Mouse (Mus musculus) small intestine, adult 2 months (tissue): ENCODE data around the gene Dnaaf1. TPM values are rescaled to one million over a fixed set of nuclear protein-coding genes. Genes with fewer than 3 reads are reported as not detected.

Experiments
- H3K27ac ChIP-seq: fragments of 200-500 bp; 2 replicates; pipeline ENCODE4 v1.5.1; 2012; ENCODE audit warnings: low read depth, low read length, control low read depth, inconsistent platforms; ENCODE audit not compliant: insufficient read depth
- H3K27me3 ChIP-seq: fragments of 200-500 bp; 2 replicates; pipeline ENCODE4 v1.6.1; 2012; ENCODE audit warnings: mild to moderate bottlenecking, moderate library complexity, low read length, inconsistent platforms; ENCODE audit not compliant: control insufficient read depth, insufficient read depth
- H3K36me3 ChIP-seq: fragments of 200-500 bp; 2 replicates; pipeline ENCODE4 v1.6.1; 2012; ENCODE audit warnings: mild to moderate bottlenecking, low read length, control low read depth, inconsistent platforms; ENCODE audit not compliant: control insufficient read depth, insufficient read depth
- H3K4me1 ChIP-seq: fragments of 200-500 bp; 2 replicates; pipeline ENCODE4 v1.6.1; 2012; ENCODE audit warnings: low read length, inconsistent platforms, mixed read lengths; ENCODE audit not compliant: control insufficient read depth, insufficient read depth, insufficient read length
- H3K4me3 ChIP-seq: fragments of 200-500 bp; 2 replicates; pipeline ENCODE4 v1.5.1; 2012; ENCODE audit warnings: low read depth, mild to moderate bottlenecking, control low read depth, inconsistent platforms, low read length, moderate library complexity
- CTCF ChIP-seq: fragments of 200-500 bp; IDR thresholded peaks from 2 replicates; pipeline ENCODE4 v1.5.1; 2012; ENCODE audit warnings: low read depth, mild to moderate bottlenecking, control low read depth, inconsistent platforms, low read length, moderate library complexity, mixed read lengths; ENCODE audit not compliant: insufficient replicate concordance, insufficient read length; ENCODE audit errors: extremely low read depth
- POLR2A ChIP-seq: fragments of 200-500 bp; IDR thresholded peaks from 2 replicates; pipeline ENCODE4 v1.6.1; 2012; ENCODE audit warnings: low read depth, mild to moderate bottlenecking, control low read depth, inconsistent platforms, low read length, moderate library complexity
- WGBS: fragments of 180-500 bp; shearing (Covaris S2); methylation state at CpG from one replicate; pipeline ENCODE4 v1.1.7; 2018; 5-methylcytosine and 5-hydroxymethylcytosine counted together
- polyA plus RNA-seq: library from polyadenylated mRNA; depleted of rRNA; stranded (reverse); fragments of >200 nt; gene quantifications from 2 replicates; pipeline ENCODE4 v1.2.3, GENCODE M21; 2012

The Dnaaf1 gene
- polyA plus RNA-seq, 1 experiment: 9.4 TPM

DNA sequence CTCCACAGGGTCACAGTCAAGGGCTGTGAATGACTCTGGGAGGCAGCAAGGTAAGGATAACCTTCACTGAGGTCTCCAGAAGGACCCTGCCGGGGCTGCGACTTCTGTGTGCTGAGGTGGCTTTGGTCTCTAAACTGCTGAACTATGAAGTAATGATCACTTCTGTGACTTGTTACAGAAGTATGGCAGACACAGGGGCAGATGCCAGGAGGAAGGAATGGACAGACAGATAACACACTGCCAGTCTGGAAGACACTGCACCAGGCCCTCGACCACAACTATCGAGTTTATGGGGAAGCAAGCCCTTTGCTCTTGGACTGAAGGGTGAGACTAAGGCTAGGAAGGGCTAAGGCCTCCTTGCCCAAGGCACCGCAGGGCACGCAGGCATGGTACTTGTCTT is 3.9 kb upstream of the Dnaaf1 start:
- H3K4me3 ChIP-seq: no peak overlapping the region
- H3K27me3 ChIP-seq: no peaks in the 10 kb centered on the region
- peaks cover 5% of the 10 kb centered on the region for H3K4me1 ChIP-seq
- H3K27ac ChIP-seq: no peak overlapping the region
- 74% methylated on average over 6 of the region's 6 CpGs for WGBS
- H3K36me3 ChIP-seq: peaks cover 11% of the 10 kb centered on the region
- no peak for TF ChIP-seq CTCF
- no peak for TF ChIP-seq POLR2A

DNA sequence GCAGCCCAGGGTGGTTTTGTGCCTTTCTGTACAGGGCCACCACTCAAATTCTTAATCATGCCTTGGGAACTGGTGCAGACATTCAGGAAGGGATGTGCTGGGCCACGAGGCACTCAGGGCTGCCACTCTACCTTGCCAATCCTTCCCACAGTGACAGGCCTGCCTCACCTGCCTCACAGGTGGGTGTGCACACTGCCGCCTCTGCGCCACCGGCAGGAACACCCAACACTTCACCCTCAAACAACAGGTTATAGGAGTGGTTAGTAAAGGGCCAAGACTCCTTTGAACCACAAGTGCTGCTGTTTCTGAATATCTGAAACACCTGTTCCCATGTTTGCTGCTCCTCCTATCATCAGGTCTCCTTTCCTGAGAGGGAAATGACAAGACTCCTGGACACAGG is 2.6 kb upstream of the Dnaaf1 start:
- TF ChIP-seq CTCF: no peak
- no peak for TF ChIP-seq POLR2A
- Histone ChIP-seq H3K27me3 (no peaks in the 10 kb centered on the region), H3K27ac (0 out of 2 replicates have a peak overlapping the region, but pooled peaks have one; percentile 0), H3K36me3 (peaks cover 6% of the 10 kb centered on the region; the same call in 1 of the 2 replicates), H3K4me3 (peak overlapping the region; percentile 11; the same call in 1 of the 2 replicates), H3K4me1 (peaks cover 5% of the 10 kb centered on the region)
- 37% methylated on average over 4 of the region's 4 CpGs for WGBS

GRCm38 (mm10) chr8:119575366-119575726 is 311 bp downstream of the Dnaaf1 start:
- Histone ChIP-seq H3K27me3 (no peaks in the 10 kb centered on the region), H3K36me3 (0 out of 2 replicates have a peak, but pooled peaks cover 2% of the 10 kb centered on the region), H3K4me3 (peak overlapping the region; percentile 89), H3K27ac (no peak overlapping the region), H3K4me1 (peaks cover 23% of the 10 kb centered on the region)
- no peak for TF ChIP-seq CTCF
- no peak for TF ChIP-seq POLR2A
- WGBS: 2% methylated on average over 16 of the region's 16 CpGs

GRCm38 (mm10) chr8:119579096-119579495 is 4.1 kb downstream of the Dnaaf1 start:
- no peak for TF ChIP-seq CTCF
- no peak for TF ChIP-seq POLR2A
- 50% methylated on average over 13 of the region's 13 CpGs for WGBS
- H3K4me3 ChIP-seq: no peak overlapping the region
- H3K4me1 ChIP-seq: peaks cover 21% of the 10 kb centered on the region
- peak overlapping the region; percentile 89 for H3K27ac ChIP-seq
- no peaks in the 10 kb centered on the region for H3K36me3 ChIP-seq
- H3K27me3 ChIP-seq: no peaks in the 10 kb centered on the region

GRCm38 (mm10) chr8:119580441-119581161 is 5.6 kb downstream of the Dnaaf1 start:
- Histone ChIP-seq H3K27me3 (no peaks in the 10 kb centered on the region), H3K36me3 (no peaks in the 10 kb centered on the region), H3K4me3 (no peak overlapping the region), H3K4me1 (peaks cover 21% of the 10 kb centered on the region), H3K27ac (peak overlapping the region; percentile 5; the same call in 1 of the 2 replicates)
- TF ChIP-seq POLR2A: no peak
- no peak for TF ChIP-seq CTCF
- WGBS: 57% methylated on average over 5 of the region's 5 CpGs

DNA sequence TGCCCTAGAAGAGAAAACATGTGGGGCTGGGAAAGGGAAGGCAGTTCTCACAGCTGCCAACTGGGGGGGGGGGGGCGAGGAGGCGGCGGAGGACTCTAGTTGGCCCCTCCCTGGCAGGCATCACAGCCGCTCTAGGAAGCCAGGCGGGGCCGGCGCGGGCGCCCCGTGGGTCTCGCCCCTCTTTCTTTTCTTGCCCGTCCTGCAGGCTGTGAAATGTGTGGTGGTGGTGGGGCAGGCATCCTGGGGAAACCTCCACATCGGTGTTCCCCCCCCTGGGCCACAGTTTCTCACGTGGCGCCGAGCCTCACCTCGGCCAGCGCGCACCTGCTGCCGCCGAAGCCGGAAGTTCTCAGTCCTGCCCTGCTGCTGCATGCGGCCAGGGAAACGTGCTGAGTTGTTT is 10.9 kb downstream of the Dnaaf1 start:
- no peaks in the 10 kb centered on the region for H3K36me3 ChIP-seq
- no peaks in the 10 kb centered on the region for H3K27me3 ChIP-seq
- 16% methylated on average over 24 of the region's 24 CpGs for WGBS
- peaks cover 12% of the 10 kb centered on the region; the same call in 1 of the 2 replicates for H3K4me1 ChIP-seq
- peak overlapping the region; percentile 69 for H3K27ac ChIP-seq
- peak overlapping the region; percentile 64 for H3K4me3 ChIP-seq
- TF ChIP-seq CTCF: no peak
- no peak for TF ChIP-seq POLR2A

GRCm38 (mm10) chr8:119588321-119588720 is 13.3 kb downstream of the Dnaaf1 start:
- 81% methylated on average over 4 of the region's 4 CpGs for WGBS
- TF ChIP-seq CTCF (no peak), POLR2A (no peak)

More at GRCm38 (mm10) chr8:119588321-119588720, 13.3 kb downstream of the Dnaaf1 start:
- no peak overlapping the region for H3K4me3 ChIP-seq
- peaks cover 25% of the 10 kb centered on the region for H3K4me1 ChIP-seq
- no peaks in the 10 kb centered on the region for H3K36me3 ChIP-seq
- H3K27me3 ChIP-seq: no peaks in the 10 kb centered on the region
- H3K27ac ChIP-seq: no peak overlapping the region
